8 mouse cellular contexts compared by ENCODE assay signal in the genomic region with DNA sequence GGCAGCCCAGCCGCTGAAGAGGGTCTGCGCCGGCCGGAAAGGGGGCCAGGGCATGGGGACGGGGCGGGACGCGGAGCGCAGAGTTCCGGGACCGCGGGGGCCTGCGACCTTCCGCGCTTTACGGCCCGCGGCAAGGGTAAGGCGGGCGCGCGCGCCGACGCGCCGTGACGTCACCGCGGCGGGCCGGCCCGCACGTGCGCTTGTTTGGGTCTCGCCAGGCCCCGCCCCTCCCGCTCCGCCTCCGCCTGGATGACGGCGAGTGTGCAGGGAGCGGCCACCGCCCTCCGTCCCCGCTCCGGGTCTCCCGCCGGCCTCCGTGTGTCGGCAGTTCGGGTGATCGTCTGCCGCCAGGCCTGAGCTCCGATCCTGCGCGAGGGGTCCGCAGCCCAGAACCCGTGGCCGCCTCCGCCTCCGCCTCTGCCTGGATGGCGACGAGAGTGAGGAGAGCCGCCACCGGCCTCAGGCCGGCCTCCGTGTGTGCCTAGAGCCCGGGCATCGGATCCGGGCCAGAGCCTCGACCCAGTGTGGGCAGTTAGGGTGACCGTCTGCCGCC. TPM values are rescaled to one million over a fixed set of nuclear protein-coding genes. Genes with fewer than 3 reads are reported as not detected.
DNase-seq lines count a peak whose midpoint lies in the region; TF ChIP-seq lines count a peak whose summit lies in the region.
"Not testable (repeated sequence)": the region's sequence is repeated elsewhere in the genome, so short reads cannot be mapped to it uniquely, and the experiment has no call there.

No protein-coding gene starts in this region.

- peak; percentile 75 for DNase-seq in WW6 (ENCODE audit: low read depth, low spot score)
- peak; percentile 80 to 95 for DNase-seq in cerebellum, postnatal 4 days (ENCODE audit: low spot score in 2 of 2)
- DNase-seq in gastrocnemius, adult 2 months: peak; percentile 98
- peak; percentile 16 for DNase-seq in hindlimb bud, embryonic 11.5 days (ENCODE audit: extremely low spot score, low read depth, low spot score)
- DNase-seq in left cerebral cortex, adult 8-10 months (ENCODE audit: low spot score in 2 of 2): peak; percentile 76 to 90
- DNase-seq in right cerebral cortex, postnatal 10 days (ENCODE audit: low spot score in 2 of 2): peak; percentile 95
- peak; percentile 92 for DNase-seq in urinary bladder, postnatal 25 days (ENCODE audit: low spot score)

- peaks cover 15% of the 10 kb centered on the region for H3K4me1 ChIP-seq in megakaryocyte, embryonic 14.5 days

- H3K36me3 ChIP-seq in megakaryocyte, embryonic 14.5 days (replicated peaks; ENCODE audit: low read length): not testable (repeated sequence)

- peak overlapping the region; percentile 97 for H3K27ac ChIP-seq in gastrocnemius, adult 2 months

- not testable (repeated sequence) for H3K27me3 ChIP-seq in megakaryocyte, embryonic 14.5 days (replicated peaks)

- H3K9me3 ChIP-seq in megakaryocyte, embryonic 14.5 days: not testable (repeated sequence)

- H3K4me3 ChIP-seq in gastrocnemius, adult 2 months: peak overlapping the region; percentile 97
- peak overlapping the region; percentile 94 for H3K4me3 ChIP-seq in megakaryocyte, embryonic 14.5 days (replicated peaks)

- intact Hi-C loops in gastrocnemius, adult 2 months (cut with DNase I): not testable (repeated sequence)

- not testable (repeated sequence) for TF ChIP-seq CTCF in gastrocnemius, adult 2 months (IDR thresholded peaks at IDR 0.05)

RNA-seq across cellular contexts. Expression of gene Pdpr, which starts 51.1 kb away (rescaled TPM):
- 100 to 1,000 TPM; 111 to 130 TPM for total RNA-seq in gastrocnemius, adult 2 months (2021)
- 10 to 100 TPM; 29.0 to 36.5 (median 31.5) TPM for total RNA-seq in left cerebral cortex, adult 8-10 months (2022)
- 0.89 and 1.00 TPM in 2 replicates for polyA plus RNA-seq in megakaryocyte, embryonic 14.5 days (2012; ENCODE audit: insufficient read depth, low replicate concordance)

RNA-seq across cellular contexts. Expression of gene Clec18a, which starts 53.3 kb away (rescaled TPM):
- total RNA-seq in gastrocnemius, adult 2 months (2021): 1 to 10 TPM in 1 of 2 experiments, under 1 TPM in 1; 0.36 to 1.1 TPM
- total RNA-seq in left cerebral cortex, adult 8-10 months (2022): 1 to 10 TPM; 2.3 to 4.0 (median 3.3) TPM
- polyA plus RNA-seq in megakaryocyte, embryonic 14.5 days (2012; ENCODE audit: insufficient read depth, low replicate concordance): not detected in 2 replicates

Comparison
In these comparisons a context has a peak if more than half of its experiments do, and no peak if none do; other contexts are left out.
1. Peak in every context shown above with its lines: DNase-seq, H3K4me3 ChIP-seq and H3K27ac ChIP-seq.
2. DNase-seq: peak in every context shown above with its lines; median percentile 98 in gastrocnemius, adult 2 months; 95 in right cerebral cortex, postnatal 10 days; 92 in urinary bladder, postnatal 25 days; 88 in cerebellum, postnatal 4 days; 83 in left cerebral cortex, adult 8-10 months; 75 in WW6; 16 in hindlimb bud, embryonic 11.5 days.